Mouse (Mus musculus): ENCODE data around the gene Ptpdc1. TPM values are rescaled to one million over a fixed set of nuclear protein-coding genes. Genes with fewer than 3 reads are reported as not detected.
A peak's percentile ranks its signal among the peaks of the same experiment; 100 is the strongest.

Gene Ptpdc1
- polyA plus RNA-seq, 1 experiment from 2014 or later: 20.5 TPM

GRCm38 (mm10) chr13:48662431-48663143 is 37.1 kb upstream of the Ptpdc1 start, which contains the start of gene Barx1:
Barx1 (plus strand) TSS chr13:48662998.
- no peak within 1 kb of the TSS for H3K27ac ChIP-seq
- peaks cover 56% of the 10 kb centered on the region for H3K4me1 ChIP-seq
- H3K9ac ChIP-seq: peak within 1 kb of the TSS; percentile 72
- peaks cover 98% of the 10 kb centered on the region for H3K27me3 ChIP-seq
- H3K4me2 ChIP-seq (replicated peaks): peak within 1 kb of the TSS; percentile 91
- peak within 1 kb of the TSS; percentile 59 for H3K4me3 ChIP-seq
- no peaks in the 10 kb centered on the region for H3K9me3 ChIP-seq
- ATAC-seq (ENCODE audit: low FRiP score, low read depth): peak; percentile 52
- WGBS: under 1% methylated on average over 65 of the region's 73 CpGs
- H3K36me3 ChIP-seq: no peaks in the 10 kb centered on the region

- Histone ChIP-seq H3K4me1 (peaks cover 56% of the 10 kb centered on the region), H3K9ac (no peak overlapping the region), H3K4me2 (replicated peaks) (no peak overlapping the region), H3K4me3 (no peak overlapping the region), H3K27me3 (peaks cover 98% of the 10 kb centered on the region), H3K9me3 (no peaks in the 10 kb centered on the region), H3K36me3 (no peaks in the 10 kb centered on the region), H3K27ac (no peak overlapping the region)
- WGBS: 0% methylated on average over 1 of the region's 1 CpGs
- no peak for ATAC-seq (ENCODE audit: low FRiP score, low read depth)
These were observed 36.1 kb upstream of the Ptpdc1 start for GRCm38 (mm10) chr13:48661561-48661960.

DNA sequence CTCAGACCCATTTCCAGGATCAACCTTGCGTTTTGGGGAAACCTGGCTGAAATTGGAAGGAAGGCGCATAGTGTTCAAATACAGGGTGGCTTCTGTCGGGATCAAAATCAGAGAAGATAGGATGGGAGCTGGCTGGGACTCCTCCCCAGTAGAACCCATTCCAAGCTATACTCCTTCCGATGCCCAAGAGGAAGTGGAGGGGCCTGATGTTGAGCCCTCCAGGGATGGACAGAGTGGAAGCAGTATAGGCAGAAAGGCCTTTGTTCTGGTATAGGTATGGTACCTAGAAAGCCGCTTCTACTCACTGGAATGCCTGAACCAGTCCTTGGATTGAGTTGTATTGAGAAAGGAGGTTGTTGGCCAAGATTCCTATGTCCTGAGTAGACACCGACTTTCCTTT is 35.3 kb upstream of the Ptpdc1 start:
- Histone ChIP-seq H3K9ac (no peak overlapping the region), H3K9me3 (no peaks in the 10 kb centered on the region), H3K27me3 (peaks cover 98% of the 10 kb centered on the region), H3K4me1 (peaks cover 54% of the 10 kb centered on the region), H3K4me3 (no peak overlapping the region), H3K27ac (no peak overlapping the region), H3K36me3 (no peaks in the 10 kb centered on the region), H3K4me2 (replicated peaks) (no peak overlapping the region)
- no peak for ATAC-seq (ENCODE audit: low FRiP score, low read depth)
- 11% methylated on average over 6 of the region's 6 CpGs for WGBS

GRCm38 (mm10) chr13:48660221-48660734 is 34.8 kb upstream of the Ptpdc1 start:
- Histone ChIP-seq H3K4me2 (replicated peaks) (peak overlapping the region; percentile 56), H3K27me3 (peaks cover 97% of the 10 kb centered on the region), H3K4me1 (peaks cover 53% of the 10 kb centered on the region), H3K9ac (no peak overlapping the region; the same call in 1 of the 2 replicates), H3K27ac (no peak overlapping the region), H3K36me3 (no peaks in the 10 kb centered on the region), H3K4me3 (peak overlapping the region; percentile 29), H3K9me3 (no peaks in the 10 kb centered on the region)
- no peak for ATAC-seq (ENCODE audit: low FRiP score, low read depth)
- WGBS: 2% methylated on average over 11 of the region's 11 CpGs

- peaks cover 47% of the 10 kb centered on the region for H3K4me1 ChIP-seq
- H3K27ac ChIP-seq: no peak overlapping the region
- H3K4me3 ChIP-seq: peak overlapping the region; percentile 29
- H3K36me3 ChIP-seq: no peaks in the 10 kb centered on the region
- H3K9me3 ChIP-seq: no peaks in the 10 kb centered on the region
- peaks cover 97% of the 10 kb centered on the region for H3K27me3 ChIP-seq
- H3K4me2 ChIP-seq (replicated peaks): peak overlapping the region; percentile 56
- H3K9ac ChIP-seq: peak overlapping the region; percentile 56
- WGBS: under 1% methylated on average over 38 of the region's 38 CpGs
- no peak for ATAC-seq (ENCODE audit: low FRiP score, low read depth)
These were observed 34.1 kb upstream of the Ptpdc1 start for GRCm38 (mm10) chr13:48659254-48660220.

DNA sequence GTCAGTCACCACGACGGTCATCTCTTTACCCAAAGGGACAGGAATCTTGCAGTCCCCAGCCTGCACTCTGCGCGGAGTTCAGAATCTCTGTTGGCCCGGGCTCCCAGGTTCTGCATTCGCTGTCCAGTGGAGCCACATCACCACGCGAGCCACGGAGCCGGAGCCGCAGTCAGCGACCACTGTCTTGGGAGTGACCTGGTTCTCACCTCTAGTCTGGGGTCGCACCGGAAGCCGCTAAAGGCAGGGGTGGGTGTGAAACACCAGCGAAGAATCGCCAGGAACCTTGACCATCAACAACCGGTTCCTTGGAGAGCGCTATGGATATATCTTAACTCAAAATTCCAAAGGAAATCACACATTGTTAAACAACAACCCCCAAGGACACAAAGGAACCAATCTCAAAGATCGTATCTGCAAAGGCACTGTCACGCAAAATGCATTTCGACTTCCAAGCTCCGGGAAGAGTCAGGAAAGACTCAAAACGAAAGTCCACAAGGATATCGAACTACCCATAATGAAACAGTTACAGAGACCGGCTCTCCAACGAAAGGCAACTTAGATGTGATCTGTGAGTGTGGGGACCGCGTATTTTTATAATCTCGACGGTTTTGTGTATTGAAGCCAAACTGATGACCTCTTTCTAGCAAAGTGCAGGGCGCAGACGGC is 33.3 kb upstream of the Ptpdc1 start:
- Histone ChIP-seq H3K27me3 (peaks cover 92% of the 10 kb centered on the region), H3K4me1 (peaks cover 43% of the 10 kb centered on the region), H3K4me3 (peak overlapping the region; percentile 19; the same call in 1 of the 2 replicates), H3K4me2 (replicated peaks) (peak overlapping the region; percentile 33), H3K36me3 (no peaks in the 10 kb centered on the region), H3K9ac (no peak overlapping the region), H3K27ac (no peak overlapping the region), H3K9me3 (no peaks in the 10 kb centered on the region)
- no peak for ATAC-seq (ENCODE audit: low FRiP score, low read depth)
- WGBS: 1% methylated on average over 33 of the region's 33 CpGs

DNA sequence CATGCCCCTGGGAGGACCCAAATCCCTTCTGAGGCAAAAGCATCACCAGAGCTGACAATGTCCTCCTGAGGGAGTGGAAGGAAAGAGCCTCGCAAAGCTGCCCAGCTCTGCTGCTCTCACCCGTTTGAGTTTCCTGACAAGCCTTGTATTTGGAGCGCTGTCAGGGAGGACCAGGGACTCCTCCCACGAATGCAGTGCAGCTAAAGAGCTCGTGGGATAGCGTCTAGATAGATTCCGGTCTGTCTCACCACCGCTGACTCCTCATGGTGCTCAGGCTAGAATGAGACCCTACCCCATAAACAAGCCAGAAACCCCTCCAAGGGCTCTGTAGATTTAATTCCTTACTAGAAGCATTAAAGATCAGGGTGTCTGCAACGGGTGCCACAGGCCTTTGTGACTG is 32.3 kb upstream of the Ptpdc1 start:
- H3K9ac ChIP-seq: no peak overlapping the region
- H3K27me3 ChIP-seq: peaks cover 92% of the 10 kb centered on the region
- no peak overlapping the region for H3K27ac ChIP-seq
- no peak for ATAC-seq (ENCODE audit: low FRiP score, low read depth)
- WGBS: 2% methylated on average over 9 of the region's 9 CpGs
- H3K4me3 ChIP-seq: no peak overlapping the region
- H3K4me1 ChIP-seq: peaks cover 36% of the 10 kb centered on the region
- H3K4me2 ChIP-seq (replicated peaks): no peak overlapping the region
- H3K9me3 ChIP-seq: no peaks in the 10 kb centered on the region
- H3K36me3 ChIP-seq: no peaks in the 10 kb centered on the region

DNA sequence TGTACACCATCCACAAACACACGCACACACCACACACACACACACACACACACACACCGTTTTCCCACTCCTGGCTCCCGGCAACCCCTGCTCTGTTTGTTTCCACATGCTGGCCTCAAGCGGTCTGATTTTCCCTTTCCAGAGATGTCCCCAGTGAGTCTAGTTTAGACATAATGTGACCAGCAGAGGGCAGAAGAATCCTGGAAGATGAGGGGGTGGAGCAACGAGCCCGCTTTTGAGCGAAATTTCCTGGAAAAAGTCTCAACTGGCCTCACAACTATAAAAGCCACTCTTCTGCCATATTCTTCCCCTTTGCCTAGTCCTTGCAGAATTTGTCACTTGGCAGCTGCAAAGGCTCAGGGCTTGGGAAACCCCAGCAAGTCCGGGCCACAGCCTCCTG is 30.2 kb upstream of the Ptpdc1 start:
- 0 out of 2 replicates have a peak, but pooled peaks have one; percentile 34 for ATAC-seq (ENCODE audit: low FRiP score, low read depth)
- H3K4me3 ChIP-seq: no peak overlapping the region
- H3K36me3 ChIP-seq: no peaks in the 10 kb centered on the region
- H3K4me1 ChIP-seq: peaks cover 27% of the 10 kb centered on the region
- peaks cover 86% of the 10 kb centered on the region for H3K27me3 ChIP-seq
- H3K27ac ChIP-seq: no peak overlapping the region
- no peaks in the 10 kb centered on the region for H3K9me3 ChIP-seq
- no peak overlapping the region for H3K9ac ChIP-seq
- under 1% methylated on average over 8 of the region's 8 CpGs for WGBS
- 0 out of 2 replicates have a peak overlapping the region, but pooled peaks have one; percentile 7 for H3K4me2 ChIP-seq (replicated peaks)

DNA sequence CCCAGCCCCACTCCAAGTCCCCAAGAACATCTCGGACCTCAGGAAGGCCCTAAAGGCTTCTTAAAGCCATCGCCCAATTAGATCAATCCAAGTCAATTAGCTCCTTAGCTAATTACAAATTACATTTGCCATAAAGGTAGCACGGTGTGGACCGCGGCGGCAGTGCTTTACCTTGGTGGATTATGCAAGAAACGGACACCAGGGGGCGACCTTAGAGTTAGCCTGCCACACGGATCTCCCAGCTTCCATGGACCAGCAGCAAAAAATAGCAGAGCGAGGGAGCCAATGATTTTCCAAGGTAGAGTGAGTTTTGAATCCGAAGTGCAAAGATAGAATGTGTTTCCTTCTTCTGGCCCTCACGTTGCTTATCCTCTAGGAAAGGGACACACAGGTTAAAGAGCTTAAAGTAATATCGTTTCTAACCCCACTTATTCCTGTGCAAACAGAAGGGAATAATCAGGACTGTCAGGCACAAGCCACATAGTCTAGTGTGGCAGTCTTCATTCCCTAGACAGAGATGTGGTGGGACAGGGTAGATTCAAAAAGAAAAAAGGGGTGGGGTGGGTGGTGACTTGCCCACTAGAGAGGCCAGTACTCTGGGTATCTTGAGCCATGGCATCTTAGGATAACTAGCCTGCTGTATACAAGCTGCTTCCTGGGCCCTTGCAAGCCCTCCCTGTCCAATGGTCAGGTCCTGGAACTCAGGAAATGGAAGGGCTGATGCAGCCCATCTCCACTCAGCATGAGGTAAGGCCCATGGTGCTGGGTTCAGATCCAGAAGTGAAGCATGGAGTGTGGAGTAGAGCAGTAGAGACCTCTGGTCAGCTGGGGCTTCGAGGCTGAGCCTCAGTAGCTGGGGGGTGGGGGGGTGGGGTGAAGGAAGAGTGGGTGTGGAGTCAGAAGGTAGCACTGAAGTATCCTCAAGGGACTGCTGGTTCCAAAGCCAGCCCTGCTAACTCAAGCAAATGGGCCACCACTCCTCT is 28.6 kb upstream of the Ptpdc1 start:
- 11% methylated on average over 14 of the region's 14 CpGs for WGBS
- no peak overlapping the region for H3K27ac ChIP-seq
- H3K9ac ChIP-seq: no peak overlapping the region
- no peak overlapping the region for H3K4me3 ChIP-seq
- H3K36me3 ChIP-seq: no peaks in the 10 kb centered on the region
- H3K9me3 ChIP-seq: no peaks in the 10 kb centered on the region
- peaks cover 12% of the 10 kb centered on the region for H3K4me1 ChIP-seq
- H3K27me3 ChIP-seq: peaks cover 70% of the 10 kb centered on the region
- peak; percentile 65; the same call in 1 of the 2 replicates for ATAC-seq (ENCODE audit: low FRiP score, low read depth)
- no peak overlapping the region for H3K4me2 ChIP-seq (replicated peaks)

GRCm38 (mm10) chr13:48651132-48652065 is 25.9 kb upstream of the Ptpdc1 start:
- Histone ChIP-seq H3K4me2 (replicated peaks) (no peak overlapping the region), H3K36me3 (no peaks in the 10 kb centered on the region), H3K4me3 (no peak overlapping the region), H3K4me1 (peaks cover 4% of the 10 kb centered on the region; the same call in 1 of the 2 replicates), H3K9me3 (no peaks in the 10 kb centered on the region), H3K27ac (no peak overlapping the region), H3K27me3 (peaks cover 44% of the 10 kb centered on the region), H3K9ac (no peak overlapping the region)
- WGBS: 61% methylated on average over 6 of the region's 6 CpGs
- no peak for ATAC-seq (ENCODE audit: low FRiP score, low read depth)
